Mouse (Mus musculus): ENCODE measurements around the gene Klhl8. TPM values are rescaled to one million over a fixed set of nuclear protein-coding genes. Genes with fewer than 3 reads are reported as not detected.

Klhl8 gene
- total RNA-seq, 2 experiments from 2014 or later: 10.2 to 11.1 TPM

DNA sequence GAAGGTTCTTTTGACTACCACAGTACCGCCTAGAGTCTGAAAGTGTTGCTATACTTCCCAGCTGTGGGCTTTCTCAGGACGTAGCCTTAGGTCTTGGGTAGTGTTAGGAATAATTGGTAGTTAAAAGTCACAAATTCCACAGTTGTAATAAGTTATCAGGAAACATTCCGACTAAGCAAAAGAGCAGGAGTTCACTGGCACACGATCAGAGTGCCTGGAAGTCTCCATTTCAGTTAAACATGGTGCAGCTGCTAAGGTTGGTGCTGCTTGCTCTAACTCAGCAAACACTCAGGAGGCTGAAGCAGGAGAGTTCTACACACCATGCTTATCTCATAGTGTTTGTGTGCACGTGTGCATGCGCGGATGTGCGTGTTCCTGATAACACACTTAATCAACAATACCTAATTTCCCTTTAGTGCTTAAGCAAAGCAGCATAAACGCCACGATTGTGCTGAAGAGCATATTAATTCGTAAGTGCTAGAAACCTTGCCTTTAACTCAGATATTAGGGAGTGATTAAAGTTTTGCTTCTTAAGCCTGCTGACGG, 97.0 kb downstream of the Klhl8 start:
- no peak for DNase-seq

DNA sequence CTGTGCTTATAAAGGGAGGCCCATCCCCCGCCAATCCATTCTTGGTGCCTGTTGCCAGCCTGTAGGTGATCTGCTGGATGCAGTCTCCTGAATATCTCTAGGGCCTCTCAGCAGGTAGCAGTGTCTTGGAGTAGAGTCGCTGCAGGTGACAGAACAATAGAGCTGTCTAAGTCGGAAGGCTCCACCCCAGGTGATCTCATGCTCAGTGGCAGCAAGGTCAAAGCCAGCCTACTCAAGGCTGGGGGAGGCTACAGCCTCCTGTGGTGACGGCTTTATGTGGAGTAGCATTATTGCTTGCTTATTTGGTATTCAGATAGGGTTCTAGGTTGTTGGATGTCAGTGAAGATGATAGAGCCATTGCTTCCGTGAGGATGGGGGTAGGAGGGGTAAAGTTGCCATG, 97.8 kb downstream of the Klhl8 start:
- DNase-seq: no peak

Other genes with a start within 250 kb of the Klhl8 start
- gene Aff1, start 218.9 kb downstream of the Klhl8 start, total RNA-seq (2021): 10 to 100 TPM; 41.7 to 55.7 TPM
- gene Hsd17b13, start 66.2 kb upstream of the Klhl8 start, total RNA-seq (2021): not detected
- gene Hsd17b11, start 110.7 kb upstream of the Klhl8 start, total RNA-seq (2021): 10 to 100 TPM; 21.7 to 30.4 TPM
- 10 to 100 TPM; 56.0 to 56.5 TPM for gene Nudt9, start 135.0 kb upstream of the Klhl8 start, total RNA-seq (2021)
- gene Gm17660, start 166.3 kb upstream of the Klhl8 start, total RNA-seq (2021): not detected
- 100 to 1,000 TPM; 186 to 203 TPM for gene Sparcl1, start 202.5 kb upstream of the Klhl8 start, total RNA-seq (2021)

Data from heart, adult 18-20 months (tissue).